Mouse (Mus musculus) myocyte (in vitro differentiated cells): ENCODE measurements around the gene Vav2. TPM values are rescaled to one million over a fixed set of nuclear protein-coding genes. Genes with fewer than 3 reads are reported as not detected.

Experiments
- H3K27me3 ChIP-seq: one replicate; pipeline ENCODE4 v1.6.1; 2011; ENCODE audit not compliant: control insufficient read depth, insufficient read depth, insufficient read length
- H3K36me3 ChIP-seq: one replicate; pipeline ENCODE4 v1.6.1; 2011; ENCODE audit not compliant: control insufficient read depth, insufficient read depth
- H3K4me2 ChIP-seq: one replicate; pipeline ENCODE4 v1.6.1; 2011; ENCODE audit warnings: low read depth, control low read depth
- H3K4me3 ChIP-seq: one replicate; pipeline ENCODE4 v1.5.1; 2011; ENCODE audit warnings: mild to moderate bottlenecking, control low read depth, moderate library complexity
- H3K79me2 ChIP-seq: one replicate; pipeline ENCODE4 v1.6.1; 2011; ENCODE audit not compliant: control insufficient read depth, insufficient read depth
- H3ac ChIP-seq: one replicate; pipeline ENCODE4 v1.6.1; 2011; ENCODE audit not compliant: control insufficient read depth, insufficient read length
- CEBPB ChIP-seq: IDR thresholded peaks from 2 replicates; pipeline ENCODE4 v1.6.1; 2011; ENCODE audit warnings: mild to moderate bottlenecking, moderate library complexity; ENCODE audit not compliant: poor library complexity, insufficient read depth, severe bottlenecking
- E2F4 ChIP-seq: IDR thresholded peaks from one replicate; pipeline ENCODE4 v1.6.1; 2011; ENCODE audit warnings: mild to moderate bottlenecking, control low read depth, moderate library complexity; ENCODE audit not compliant: insufficient read depth
- MAX ChIP-seq: IDR thresholded peaks from one replicate; pipeline ENCODE4 v1.6.1; 2011; ENCODE audit warnings: low read depth, mild to moderate bottlenecking, control low read depth
- MYOD1 ChIP-seq, 3 experiments: IDR thresholded peaks; one replicate each; pipeline ENCODE4 v1.6.1; 2011; ENCODE audit warnings: control low read depth in 2 of 3, low read depth in 2 of 3, mild to moderate bottlenecking in 2 of 3, moderate library complexity in 1 of 3; ENCODE audit not compliant: insufficient read length in 2 of 3, control insufficient read depth in 1 of 3
- MYOG ChIP-seq, 3 experiments: IDR thresholded peaks; one replicate each; pipeline ENCODE4 v1.6.1; 2011; ENCODE audit warnings: control low read depth in 2 of 3, low read depth in 2 of 3, mild to moderate bottlenecking in 2 of 3; ENCODE audit not compliant: insufficient read length in 2 of 3, control insufficient read depth in 1 of 3, insufficient read depth in 1 of 3
- POLR2A ChIP-seq: IDR thresholded peaks from one replicate; pipeline ENCODE4 v1.6.1; 2011; ENCODE audit warnings: low read depth, mild to moderate bottlenecking, control low read depth, moderate library complexity; ENCODE audit not compliant: insufficient read length
- POLR2AphosphoS2 ChIP-seq: IDR thresholded peaks from one replicate; pipeline ENCODE4 v1.6.1; 2011; ENCODE audit warnings: low read depth, control low read depth; ENCODE audit not compliant: insufficient read length
- REST ChIP-seq: IDR thresholded peaks from one replicate; pipeline ENCODE4 v1.6.1; 2011; ENCODE audit warnings: mild to moderate bottlenecking, control low read depth, moderate library complexity; ENCODE audit not compliant: insufficient read depth, insufficient read length
- SRF ChIP-seq: IDR thresholded peaks from one replicate; pipeline ENCODE4 v1.6.1; 2011; ENCODE audit warnings: low read depth; ENCODE audit not compliant: control insufficient read depth, insufficient read length
- TCF12 ChIP-seq: IDR thresholded peaks from one replicate; pipeline ENCODE4 v1.6.1; 2011; ENCODE audit warnings: mild to moderate bottlenecking, control low read depth; ENCODE audit not compliant: poor library complexity, insufficient read depth, severe bottlenecking
- TCF3 ChIP-seq: IDR thresholded peaks from one replicate; pipeline ENCODE4 v1.6.1; 2011; ENCODE audit warnings: low read depth, control low read depth; ENCODE audit not compliant: insufficient read length
- USF1 ChIP-seq: IDR thresholded peaks from one replicate; pipeline ENCODE4 v1.6.1; 2011; ENCODE audit warnings: low read depth, mild to moderate bottlenecking, control low read depth, moderate library complexity
- polyA plus RNA-seq: library from polyadenylated mRNA; unstranded; fragments of >200 nt; fragmentation: generic; extraction: Trizol; gene quantifications from one replicate; pipeline ENCODE4 v1.2.1, GENCODE M21; 2012; ENCODE audit warnings: missing spikeins

The Vav2 gene
- polyA plus RNA-seq, 1 experiment: 14.1 TPM

DNA sequence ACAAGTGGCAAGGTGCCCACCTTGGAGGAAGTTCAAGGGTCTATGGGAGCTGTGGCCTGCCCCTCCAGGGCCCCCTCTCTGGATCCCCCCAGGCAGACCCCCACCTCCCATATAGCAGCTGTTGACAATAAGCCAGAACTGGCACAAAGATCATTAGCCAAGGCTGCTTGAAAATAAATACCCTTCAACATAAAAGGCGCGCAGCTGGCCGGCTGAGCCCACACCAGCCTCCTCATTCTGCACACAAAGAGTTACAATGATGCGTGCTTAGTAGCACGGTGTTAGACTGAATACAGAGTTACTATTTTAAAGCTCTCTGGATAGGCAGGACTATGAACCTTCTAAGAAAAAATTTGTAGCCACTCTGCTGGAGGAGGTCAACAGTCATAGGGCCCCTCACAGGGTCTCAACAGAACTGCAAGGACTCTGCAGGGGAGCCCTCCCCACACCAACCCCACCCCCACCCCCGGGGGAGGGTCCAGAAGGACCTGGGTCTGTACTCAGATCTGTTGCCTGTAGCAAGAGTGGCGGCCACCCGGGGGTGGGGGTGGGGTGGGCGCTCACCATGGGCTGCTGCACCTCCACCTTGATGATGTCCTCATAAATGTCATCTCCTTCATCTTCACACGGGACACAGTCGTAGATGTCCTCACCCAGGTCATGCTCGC lies 125.3 kb downstream of the Vav2 start:
- Histone ChIP-seq H3K4me2 (no peak overlapping the region), H3K4me3 (no peak overlapping the region), H3K79me2 (no peaks in the 10 kb centered on the region), H3K27me3 (no peaks in the 10 kb centered on the region), H3ac (no peak overlapping the region), H3K36me3 (no peaks in the 10 kb centered on the region)
- TF ChIP-seq REST (no peak), MAX (no peak), USF1 (no peak), TCF3 (no peak), MYOG (IDR thresholded peaks at IDR 0.05; ENCODE audit: control insufficient read depth in 1 of 3, insufficient read depth in 1 of 3, insufficient read length in 2 of 3, low read depth in 2 of 3) (no peak)

- no peak overlapping the region for H3K4me2 ChIP-seq
- TF ChIP-seq REST (peak; percentile 66), TCF12 (no peak)
- H3K79me2 ChIP-seq: no peaks in the 10 kb centered on the region
- H3K4me3 ChIP-seq: no peak overlapping the region
- H3ac ChIP-seq: no peak overlapping the region
- H3K27me3 ChIP-seq: no peaks in the 10 kb centered on the region
- no peaks in the 10 kb centered on the region for H3K36me3 ChIP-seq
These were observed 125.9 kb downstream of the Vav2 start for GRCm38 (mm10) chr2:27300725-27301443.

GRCm38 (mm10) chr2:27296656-27297406 lies 130.0 kb downstream of the Vav2 start:
- no peak overlapping the region for H3K4me2 ChIP-seq
- no peak overlapping the region for H3K4me3 ChIP-seq
- no peaks in the 10 kb centered on the region for H3K36me3 ChIP-seq
- H3K79me2 ChIP-seq: no peaks in the 10 kb centered on the region
- H3ac ChIP-seq: no peak overlapping the region
- no peaks in the 10 kb centered on the region for H3K27me3 ChIP-seq
- TF ChIP-seq POLR2A: no peak
- peak in 1 of 3 experiments; percentile 17 for TF ChIP-seq MYOG (IDR thresholded peaks at IDR 0.05; ENCODE audit: control insufficient read depth in 1 of 3, insufficient read depth in 1 of 3, insufficient read length in 2 of 3, low read depth in 2 of 3)
- no peak for TF ChIP-seq TCF3
- TF ChIP-seq MYOD1 (IDR thresholded peaks at IDR 0.05; ENCODE audit: control insufficient read depth in 1 of 3, insufficient read length in 2 of 3, low read depth in 2 of 3): peak in 1 of 3 experiments; percentile 2
- no peak for TF ChIP-seq E2F4
- TF ChIP-seq POLR2AphosphoS2: no peak

- Histone ChIP-seq H3ac (no peak overlapping the region), H3K27me3 (no peaks in the 10 kb centered on the region), H3K79me2 (no peaks in the 10 kb centered on the region), H3K4me2 (no peak overlapping the region), H3K36me3 (no peaks in the 10 kb centered on the region), H3K4me3 (no peak overlapping the region)
- no peak for TF ChIP-seq E2F4
- no peak for TF ChIP-seq TCF3
- TF ChIP-seq MAX: no peak
- TF ChIP-seq MYOG (IDR thresholded peaks at IDR 0.05; ENCODE audit: control insufficient read depth in 1 of 3, insufficient read depth in 1 of 3, insufficient read length in 2 of 3, low read depth in 2 of 3): no peak
- TF ChIP-seq MYOD1 (IDR thresholded peaks at IDR 0.05; ENCODE audit: control insufficient read depth in 1 of 3, insufficient read length in 2 of 3, low read depth in 2 of 3): no peak
- TF ChIP-seq POLR2AphosphoS2: no peak
- no peak for TF ChIP-seq TCF12
- no peak for TF ChIP-seq SRF
- no peak for TF ChIP-seq USF1
- no peak for TF ChIP-seq POLR2A
- no peak for TF ChIP-seq CEBPB
- no peak for TF ChIP-seq REST
These were observed 132.1 kb downstream of the Vav2 start for GRCm38 (mm10) chr2:27294777-27295176.

- Histone ChIP-seq H3K36me3 (no peaks in the 10 kb centered on the region), H3K79me2 (no peaks in the 10 kb centered on the region), H3K27me3 (no peaks in the 10 kb centered on the region), H3K4me2 (no peak overlapping the region), H3K4me3 (no peak overlapping the region), H3ac (no peak overlapping the region)
- TF ChIP-seq MYOD1 (IDR thresholded peaks at IDR 0.05; ENCODE audit: control insufficient read depth in 1 of 3, insufficient read length in 2 of 3, low read depth in 2 of 3) (no peak), MYOG (IDR thresholded peaks at IDR 0.05; ENCODE audit: control insufficient read depth in 1 of 3, insufficient read depth in 1 of 3, insufficient read length in 2 of 3, low read depth in 2 of 3) (no peak), TCF3 (no peak), CEBPB (no peak), MAX (no peak), REST (no peak), POLR2A (no peak)
These were observed 137.8 kb downstream of the Vav2 start for GRCm38 (mm10) chr2:27289019-27289418.
